Mouse (Mus musculus) kidney, adult 2 months (tissue): ENCODE data around the gene Vars2. TPM values are rescaled to one million over a fixed set of nuclear protein-coding genes. Genes with fewer than 3 reads are reported as not detected.

Experiments used
- DNase-seq: peaks from one replicate; pipeline ENCODE4 v3.0.0; 2021
- H3K27ac ChIP-seq: fragments of 200-500 bp; 2 replicates; pipeline ENCODE4 v1.5.1; 2012; ENCODE audit warnings: low read depth, low read length, control low read depth, inconsistent platforms; ENCODE audit not compliant: insufficient read depth
- H3K27me3 ChIP-seq: fragments of 200-500 bp; replicated peaks from 2 replicates; pipeline ENCODE4 v1.6.1; 2012; ENCODE audit warnings: mild to moderate bottlenecking, moderate library complexity, low read length, inconsistent platforms; ENCODE audit not compliant: control insufficient read depth, insufficient read depth
- H3K36me3 ChIP-seq: fragments of 200-500 bp; 2 replicates; pipeline ENCODE4 v1.6.1; 2012; ENCODE audit warnings: mild to moderate bottlenecking, moderate library complexity, low read length, inconsistent platforms; ENCODE audit not compliant: control insufficient read depth, insufficient read depth
- H3K4me1 ChIP-seq: fragments of 200-500 bp; 2 replicates; pipeline ENCODE4 v1.6.1; 2011; ENCODE audit warnings: low read length; ENCODE audit not compliant: control insufficient read depth, insufficient read depth
- H3K4me3 ChIP-seq: fragments of 200-500 bp; 2 replicates; pipeline ENCODE4 v1.5.1; 2011; ENCODE audit warnings: mild to moderate bottlenecking, low read depth, low read length, control low read depth; ENCODE audit not compliant: insufficient read depth
- CTCF ChIP-seq: fragments of 200-500 bp; conservative IDR thresholded peaks from 2 replicates; pipeline ENCODE4 v1.5.1; 2011; ENCODE audit warnings: low read depth, mild to moderate bottlenecking, control low read depth, low read length, moderate library complexity, mixed read lengths; ENCODE audit not compliant: insufficient read depth, insufficient read length
- POLR2A ChIP-seq: fragments of 200-500 bp; IDR thresholded peaks from one replicate; pipeline ENCODE4 v1.6.1; 2011; ENCODE audit warnings: low read depth, low read length, control low read depth
- WGBS: fragments of 180-500 bp; shearing (Covaris S2); methylation state at CpG from one replicate; pipeline ENCODE4 v1.1.7; 2018; 5-methylcytosine and 5-hydroxymethylcytosine counted together
- polyA plus RNA-seq: library from polyadenylated mRNA; depleted of rRNA; stranded (reverse); fragments of >200 nt; gene quantifications from 2 replicates; pipeline ENCODE4 v1.2.3, GENCODE M21; 2012

The Vars2 gene
- polyA plus RNA-seq, 1 experiment, result 21.5 TPM

DNA sequence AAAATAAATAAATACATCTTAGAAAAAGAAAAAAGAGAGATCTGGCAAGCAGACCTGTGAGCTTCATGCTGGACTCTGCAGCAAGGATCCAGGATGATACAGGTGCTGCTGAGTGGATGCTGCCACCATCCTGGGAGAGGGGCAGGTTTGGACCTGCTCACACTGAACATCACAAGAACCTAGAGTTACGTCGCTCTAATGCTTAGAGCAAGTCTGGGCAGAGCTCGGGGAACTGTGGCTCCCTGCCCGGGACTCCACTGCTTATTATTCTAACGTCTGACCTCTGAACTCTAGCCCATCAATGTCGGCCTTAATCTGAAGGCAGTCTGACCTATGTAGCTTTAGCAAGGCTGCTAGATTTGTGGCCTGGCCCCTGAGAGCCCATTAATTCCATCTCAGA, 13.2 kb upstream of the Vars2 start:
- Histone ChIP-seq H3K4me3 (no peak overlapping the region), H3K36me3 (peaks cover 6% of the 10 kb centered on the region), H3K4me1 (no peaks in the 10 kb centered on the region), H3K27ac (no peak overlapping the region), H3K27me3 (no peaks in the 10 kb centered on the region)
- peak; percentile 23 for DNase-seq
- TF ChIP-seq CTCF (no peak), POLR2A (no peak)
- WGBS, result 29% methylated on average over 6 of the region's 6 CpGs

DNA sequence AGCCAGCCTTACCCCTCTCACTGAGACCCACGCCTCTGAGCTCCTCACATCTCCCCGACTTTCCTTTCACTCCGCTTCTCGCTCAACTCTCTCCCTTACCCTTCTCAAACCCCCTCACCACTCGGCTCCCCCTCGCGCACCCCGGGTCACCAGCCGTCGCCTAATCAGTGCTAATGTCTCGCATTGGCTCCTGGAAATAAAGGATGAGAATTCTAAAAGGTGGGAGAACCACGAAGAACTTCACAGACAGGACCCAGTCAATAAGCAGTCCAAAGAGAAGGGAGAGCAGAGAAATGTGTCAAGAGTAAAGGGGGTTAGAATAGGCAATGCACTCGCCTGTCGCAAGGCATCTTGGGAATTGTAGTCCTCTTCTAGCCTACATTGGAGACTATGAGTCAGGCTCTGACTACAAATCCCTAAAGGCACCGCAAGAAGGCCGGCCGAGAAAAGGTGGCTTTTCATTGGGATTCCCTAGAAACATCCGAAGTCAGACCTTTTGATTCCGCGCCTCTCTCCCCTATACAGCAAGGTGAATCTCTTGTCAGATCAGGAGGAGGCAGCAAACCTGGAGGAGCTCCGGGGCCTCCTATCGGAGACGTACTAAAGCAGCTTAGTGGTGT, 6.1 kb upstream of the Vars2 start, which contains the start of gene Gtf2h4:
Gtf2h4 (minus strand) TSS at position 324 of the 620 bp plus-strand sequence.
- Histone ChIP-seq H3K36me3 (no peaks in the 10 kb centered on the region), H3K4me1 (no peaks in the 10 kb centered on the region; the same call in 1 of the 2 replicates), H3K4me3 (peak within 1 kb of the TSS; percentile 84), H3K27ac (peak within 1 kb of the TSS; percentile 40; the same call in 1 of the 2 replicates), H3K27me3 (no peaks in the 10 kb centered on the region)
- peak; percentile 98 for DNase-seq
- WGBS, result 1% methylated on average over 23 of the region's 23 CpGs
- no peak for TF ChIP-seq POLR2A
- no peak for TF ChIP-seq CTCF

DNA sequence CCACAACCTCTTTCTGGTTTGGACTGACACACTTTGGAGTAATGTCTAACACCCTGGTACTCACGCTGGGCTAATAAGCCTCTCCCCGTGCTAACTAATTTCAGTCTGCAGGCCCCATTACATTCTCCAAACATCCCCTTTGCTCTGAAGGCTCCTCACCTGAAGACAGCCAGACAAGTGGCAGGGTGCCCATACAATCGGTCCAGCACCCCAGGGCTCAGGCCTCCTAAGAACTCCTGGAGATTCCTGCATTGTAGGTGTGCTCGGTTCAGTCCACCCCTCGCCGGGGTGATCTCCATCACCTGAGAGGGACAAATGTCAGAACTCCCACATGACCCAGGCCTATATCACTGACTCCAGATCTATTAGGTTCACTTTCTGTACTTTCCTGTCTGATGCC, 5.1 kb upstream of the Vars2 start:
- H3K4me3 ChIP-seq, result no peak overlapping the region
- no peak for TF ChIP-seq CTCF
- no peak for TF ChIP-seq POLR2A
- H3K27ac ChIP-seq, result no peak overlapping the region
- no peaks in the 10 kb centered on the region for H3K27me3 ChIP-seq
- no peak for DNase-seq
- no peaks in the 10 kb centered on the region; the same call in 1 of the 2 replicates for H3K4me1 ChIP-seq
- 83% methylated on average over 6 of the region's 6 CpGs for WGBS
- no peaks in the 10 kb centered on the region for H3K36me3 ChIP-seq

DNA sequence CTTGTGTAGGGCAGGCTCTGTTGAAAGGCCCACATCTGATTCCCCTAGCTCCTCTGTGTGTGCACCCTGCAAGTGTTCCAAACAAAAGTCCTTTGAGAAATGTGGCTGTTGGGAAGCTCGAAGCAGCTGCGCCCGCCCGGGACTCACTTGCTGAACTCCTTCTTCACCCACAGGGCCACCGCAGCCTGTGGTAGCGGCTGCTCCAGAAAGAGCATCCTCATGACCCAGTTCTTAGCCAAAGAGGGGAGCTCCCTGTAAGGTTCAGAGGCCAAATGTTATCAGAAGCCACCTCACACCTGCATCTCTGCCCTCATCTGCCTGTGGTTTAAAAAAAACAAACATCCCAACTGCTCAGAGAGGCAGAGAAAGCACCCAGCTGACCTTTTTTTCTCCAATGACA, 4.5 kb upstream of the Vars2 start:
- H3K27me3 ChIP-seq, result no peaks in the 10 kb centered on the region
- TF ChIP-seq CTCF (no peak), POLR2A (no peak)
- no peak for DNase-seq
- no peak overlapping the region for H3K27ac ChIP-seq
- H3K36me3 ChIP-seq, result no peaks in the 10 kb centered on the region
- H3K4me3 ChIP-seq, result no peak overlapping the region
- no peaks in the 10 kb centered on the region; the same call in 1 of the 2 replicates for H3K4me1 ChIP-seq
- 94% methylated on average over 6 of the region's 6 CpGs for WGBS

DNA sequence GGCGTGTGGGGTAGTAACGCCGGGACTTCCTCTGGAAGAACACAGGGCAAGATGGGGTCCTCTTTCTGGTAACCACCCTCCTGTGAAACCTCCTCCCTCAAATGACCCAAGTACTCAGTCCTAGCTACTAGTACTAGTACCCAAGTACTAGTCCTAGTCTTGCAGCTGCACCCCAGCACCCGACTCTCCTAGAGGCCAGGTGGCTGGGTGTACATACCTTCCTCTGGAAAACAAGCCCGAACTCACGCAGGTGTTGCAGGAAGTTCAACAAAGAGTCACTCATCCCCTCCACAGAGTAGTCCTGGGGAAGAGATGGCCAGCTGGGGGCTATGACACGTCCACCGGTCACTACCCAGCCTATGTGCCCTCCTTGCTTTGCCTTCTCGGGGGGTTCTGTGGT, 2.3 kb upstream of the Vars2 start:
- no peak for DNase-seq
- Histone ChIP-seq H3K27me3 (no peaks in the 10 kb centered on the region), H3K4me3 (no peak overlapping the region), H3K36me3 (no peaks in the 10 kb centered on the region), H3K4me1 (no peaks in the 10 kb centered on the region; the same call in 1 of the 2 replicates), H3K27ac (no peak overlapping the region)
- WGBS, result 91% methylated on average over 9 of the region's 9 CpGs
- no peak for TF ChIP-seq CTCF
- no peak for TF ChIP-seq POLR2A

DNA sequence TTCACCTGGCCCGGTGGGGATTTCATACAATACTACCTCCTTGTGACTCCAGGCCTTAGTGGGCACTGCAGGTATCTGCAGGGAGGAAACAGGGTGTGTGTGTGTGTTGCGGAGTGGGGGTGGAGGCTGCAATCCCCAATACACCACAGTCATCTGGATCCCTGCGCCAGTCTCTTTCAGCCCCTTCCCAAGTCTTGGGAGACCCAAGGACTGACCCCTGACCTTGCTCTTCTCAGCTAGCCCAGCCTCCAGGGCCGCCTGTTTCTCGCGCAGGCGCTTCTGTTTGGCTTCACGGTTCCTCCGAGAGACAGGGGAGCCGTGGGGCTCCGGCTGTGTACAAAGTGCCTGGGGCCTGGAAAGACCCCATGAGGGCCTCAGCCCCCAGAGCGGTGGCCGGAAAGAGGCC, 538 bp downstream of the Vars2 start:
- Histone ChIP-seq H3K27ac (0 out of 2 replicates have a peak overlapping the region, but pooled peaks have one; percentile 8), H3K4me3 (peak overlapping the region; percentile 81), H3K4me1 (no peaks in the 10 kb centered on the region), H3K36me3 (no peaks in the 10 kb centered on the region), H3K27me3 (no peaks in the 10 kb centered on the region)
- no peak for DNase-seq
- 4% methylated on average over 13 of the region's 13 CpGs for WGBS
- TF ChIP-seq POLR2A (no peak), CTCF (no peak)

DNA sequence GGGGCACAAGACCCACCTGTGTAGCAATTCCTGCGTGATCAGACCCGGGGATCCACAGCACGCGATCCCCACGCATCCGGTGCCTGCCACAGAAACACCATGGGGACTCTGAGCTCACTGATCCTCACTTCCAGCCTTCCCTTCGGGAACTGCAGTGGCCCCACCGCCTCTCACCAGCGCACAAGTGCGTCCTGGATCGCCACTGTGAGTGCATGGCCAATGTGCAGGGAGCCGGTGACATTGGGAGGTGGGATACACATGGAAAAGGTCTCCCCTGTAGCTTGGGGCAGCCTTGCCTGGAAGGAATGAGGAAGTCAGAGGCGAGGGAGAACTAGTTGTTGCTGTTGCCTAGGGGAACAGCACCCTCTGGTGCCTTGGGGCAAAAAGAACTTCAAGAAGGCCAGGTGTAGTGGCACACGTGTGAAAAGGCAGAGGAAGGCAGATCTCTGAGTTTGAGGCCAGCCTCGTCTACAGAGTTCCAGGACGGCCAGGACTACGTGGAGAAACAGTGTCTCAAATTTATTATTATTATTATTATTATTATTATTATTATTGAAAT, 1.4 kb downstream of the Vars2 start:
- H3K27me3 ChIP-seq, result no peaks in the 10 kb centered on the region
- no peaks in the 10 kb centered on the region for H3K36me3 ChIP-seq
- H3K4me3 ChIP-seq, result no peak overlapping the region
- no peaks in the 10 kb centered on the region for H3K4me1 ChIP-seq
- WGBS, result 64% methylated on average over 17 of the region's 17 CpGs
- DNase-seq, result peak; percentile 65
- H3K27ac ChIP-seq, result no peak overlapping the region
- TF ChIP-seq POLR2A, result no peak
- peak; percentile 70 for TF ChIP-seq CTCF
